Mouse (Mus musculus) hematopoietic multipotent progenitor cell, adult 10-12 weeks (in vitro differentiated cells): Measurements from ENCODE around the gene Snip1. TPM values are rescaled to one million over a fixed set of nuclear protein-coding genes. Genes with fewer than 3 reads are reported as not detected.

Source experiments
- polyA plus RNA-seq: library from polyadenylated mRNA; stranded (reverse); fragments of >175 nt; gene quantifications from 2 replicates; pipeline ENCODE4 v1.2.3, GENCODE M21; 2012; ENCODE audit warnings: low replicate concordance

Snip1 gene
- polyA plus RNA-seq, result 18.6 and 30.8 TPM in 2 replicates

GRCm38 (mm10) chr4:125066490-125067370, at the start of gene Snip1:
Gene Snip1, plus strand, starts transcription at chr4:125066672.

DNA sequence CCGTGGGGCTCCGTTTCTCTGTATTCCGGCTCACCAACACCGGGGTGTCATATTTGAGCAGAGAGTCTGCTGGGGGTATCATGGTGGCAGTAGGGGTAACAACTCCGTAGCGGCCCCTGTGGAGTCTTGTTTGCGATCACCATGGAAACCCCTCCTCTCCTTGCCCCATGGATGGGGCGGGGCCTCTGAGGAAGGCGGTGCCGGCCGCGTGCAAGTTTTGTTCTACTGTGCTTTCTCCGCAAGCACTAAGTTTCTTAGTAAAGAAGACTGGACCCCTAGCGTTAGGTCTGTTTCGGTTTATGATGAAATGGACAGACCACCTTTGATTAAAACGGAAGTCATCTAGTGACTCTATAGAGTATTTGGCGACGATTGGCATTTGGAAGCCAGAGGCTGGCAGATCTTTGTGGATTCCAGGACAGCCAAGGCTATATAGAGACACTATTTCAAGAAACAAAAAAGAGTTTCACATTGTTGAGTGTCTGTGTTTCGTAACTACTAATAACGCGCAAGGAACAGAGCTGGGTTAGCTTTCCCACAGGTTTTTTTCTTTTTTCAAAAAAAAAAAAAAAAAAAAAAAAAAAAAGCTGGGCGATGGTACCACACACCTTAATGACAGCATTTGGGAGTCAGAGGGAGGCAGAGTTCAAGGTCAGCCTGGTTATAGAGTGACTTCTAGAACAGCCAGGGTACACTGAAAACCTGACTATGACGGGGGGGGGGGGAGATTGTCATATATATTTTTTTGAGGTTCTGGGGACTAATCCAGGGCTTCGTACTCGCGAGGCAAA, 760 bp upstream of the Snip1 start, which contains the start of gene Dnali1:
Dnali1 (minus strand) TSS at position 187 of the 791 bp plus-strand sequence.

GRCm38 (mm10) chr4:125084403-125085345, 18.2 kb downstream of the Snip1 start, which contains the start of gene Meaf6:
Gene Meaf6, plus strand, starts transcription at chr4:125085134.

Other genes with a start within 250 kb of the Snip1 start
- gene Yrdc, start 216.0 kb upstream of the Snip1 start, polyA plus RNA-seq, result 9.8 and 17.4 TPM in 2 replicates
- 9.1 and 20.3 TPM in 2 replicates for gene 1110065P20Rik, start 215.5 kb upstream of the Snip1 start, polyA plus RNA-seq
- 0.52 and 1.3 TPM in 2 replicates for gene Maneal, start 204.5 kb upstream of the Snip1 start, polyA plus RNA-seq
- gene Epha10, start 185.8 kb upstream of the Snip1 start, polyA plus RNA-seq, result not detected in 2 replicates
- gene 9930104L06Rik, start 129.6 kb upstream of the Snip1 start, polyA plus RNA-seq, result 2.3 and 7.6 TPM in 2 replicates
- gene Cdca8, start 127.4 kb upstream of the Snip1 start, polyA plus RNA-seq, result 17.1 and 23.0 TPM in 2 replicates
- 0.97 and 8.7 TPM in 2 replicates for gene Rspo1, start 80.2 kb upstream of the Snip1 start, polyA plus RNA-seq
- 11.4 and 25.1 TPM in 2 replicates for gene Gnl2, start 50.1 kb upstream of the Snip1 start, polyA plus RNA-seq
- not detected in 2 replicates for gene Dnali1, start 969 bp upstream of the Snip1 start, polyA plus RNA-seq
- gene Meaf6, start 18.5 kb downstream of the Snip1 start, polyA plus RNA-seq, result 16.5 and 62.0 TPM in 2 replicates
- gene Zc3h12a, start 61.2 kb downstream of the Snip1 start, polyA plus RNA-seq, result 46.0 and 88.8 TPM in 2 replicates